Mouse (Mus musculus) monocyte, adult 5-6 weeks (primary cell): ENCODE measurements around the gene Aaed1. TPM values are rescaled to one million over a fixed set of nuclear protein-coding genes. Genes with fewer than 3 reads are reported as not detected.

ENCODE experiments used
- ATAC-seq: fragments of 153-309, 156-312 bp; replicated peaks from 2 replicates; pipeline ENCODE4 v1.8.0; 2017; ENCODE audit warnings: mild to moderate bottlenecking; ENCODE audit not compliant: low TSS enrichment, insufficient number of reproducible peaks, severe bottlenecking, poor library complexity, low FRiP score
- total RNA-seq: library from RNA; stranded (forward); fragments of 200-1000, 200-491, 200-594 nt; gene quantifications from 3 replicates; pipeline ENCODE4 v1.2.3, GENCODE M21; 2017

Gene Aaed1
- total RNA-seq, 1 experiment from 2014 or later: 79.5 TPM

DNA sequence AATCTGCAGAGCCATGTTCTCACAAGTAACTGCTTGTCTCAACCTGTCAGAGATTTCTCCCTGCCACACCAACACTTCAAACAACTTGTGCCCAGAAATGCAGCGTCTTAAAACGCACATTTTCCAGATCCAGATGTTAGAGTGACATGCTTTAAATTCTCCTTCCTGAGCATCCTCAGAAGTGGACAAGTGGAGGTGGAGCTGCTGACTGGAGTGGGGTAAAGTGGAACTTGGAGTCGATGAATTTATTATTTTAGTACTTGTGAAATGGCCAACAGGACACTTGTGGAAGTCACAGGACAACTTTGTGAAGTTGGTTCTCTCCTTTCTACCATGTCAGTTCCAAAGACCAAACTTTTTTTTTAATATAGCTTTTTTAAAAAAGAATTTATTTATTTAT is 86.8 kb downstream of the Aaed1 start:
- no peak for ATAC-seq

Other genes starting within 250 kb of the Aaed1 start
- not detected in 3 replicates for gene Hsd17b3, start 223.5 kb downstream of the Aaed1 start, total RNA-seq
- gene Slc35d2, start 183.3 kb downstream of the Aaed1 start, total RNA-seq: 24.2 to 36.1 TPM (median 26.4 TPM) in 3 replicates
- gene Zfp367, start 159.5 kb downstream of the Aaed1 start, total RNA-seq: 19.2 to 26.9 TPM (median 21.2 TPM) in 3 replicates
- gene Habp4, start 150.9 kb downstream of the Aaed1 start, total RNA-seq: 9.6 to 14.1 TPM (median 11.8 TPM) in 3 replicates
- gene Cdc14b, start 37.4 kb downstream of the Aaed1 start, total RNA-seq: 6.2 to 17.5 TPM (median 8.9 TPM) in 3 replicates
- 28.5 to 79.3 TPM (median 45.6 TPM) in 3 replicates for gene Ctsl, start 58.2 kb upstream of the Aaed1 start, total RNA-seq
- 0.43 to 2.3 TPM (median 2.0 TPM) in 3 replicates for gene Cdk20, start 119.6 kb upstream of the Aaed1 start, total RNA-seq
- not detected in 3 replicates for gene Fam240b, start 185.1 kb upstream of the Aaed1 start, total RNA-seq